Mouse (Mus musculus) retina, postnatal 7 days (tissue): ENCODE results near the gene Emilin3.
"Not testable (repeated sequence)": the region's sequence is repeated elsewhere in the genome, so short reads cannot be mapped to it uniquely, and the experiment has no call there.

Source experiments
- DNase-seq: peaks from one replicate; pipeline ENCODE4 v3.0.0-alpha.2; 2012; ENCODE audit warnings: low read depth, low spot score

Gene Emilin3

DNA sequence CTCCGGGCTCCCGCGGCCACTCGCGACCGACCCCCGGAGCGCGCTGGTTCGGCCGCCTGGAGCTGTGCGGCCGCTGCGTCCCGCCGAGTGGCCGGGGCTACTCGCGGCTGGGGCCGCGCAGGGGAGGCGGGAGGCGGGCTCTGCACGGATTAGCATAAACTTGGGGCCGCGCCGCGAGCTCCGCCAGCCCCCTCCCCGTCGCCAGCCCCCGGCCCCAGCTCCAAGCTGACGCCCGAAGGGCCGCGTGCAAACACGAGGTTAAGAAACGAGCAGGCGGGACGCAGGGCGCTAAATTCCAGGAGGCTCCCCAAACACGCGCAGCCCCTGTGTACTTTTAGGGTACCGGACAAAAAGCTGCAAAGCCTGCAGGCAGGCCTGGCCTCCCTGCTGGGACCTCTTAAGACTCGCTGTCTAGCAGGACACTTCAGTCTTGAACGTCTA, at the start of gene Emilin3:
TSS of gene Emilin3 (minus strand) at position 98 of the 441 bp plus-strand sequence.
- DNase-seq: no peak

DNA sequence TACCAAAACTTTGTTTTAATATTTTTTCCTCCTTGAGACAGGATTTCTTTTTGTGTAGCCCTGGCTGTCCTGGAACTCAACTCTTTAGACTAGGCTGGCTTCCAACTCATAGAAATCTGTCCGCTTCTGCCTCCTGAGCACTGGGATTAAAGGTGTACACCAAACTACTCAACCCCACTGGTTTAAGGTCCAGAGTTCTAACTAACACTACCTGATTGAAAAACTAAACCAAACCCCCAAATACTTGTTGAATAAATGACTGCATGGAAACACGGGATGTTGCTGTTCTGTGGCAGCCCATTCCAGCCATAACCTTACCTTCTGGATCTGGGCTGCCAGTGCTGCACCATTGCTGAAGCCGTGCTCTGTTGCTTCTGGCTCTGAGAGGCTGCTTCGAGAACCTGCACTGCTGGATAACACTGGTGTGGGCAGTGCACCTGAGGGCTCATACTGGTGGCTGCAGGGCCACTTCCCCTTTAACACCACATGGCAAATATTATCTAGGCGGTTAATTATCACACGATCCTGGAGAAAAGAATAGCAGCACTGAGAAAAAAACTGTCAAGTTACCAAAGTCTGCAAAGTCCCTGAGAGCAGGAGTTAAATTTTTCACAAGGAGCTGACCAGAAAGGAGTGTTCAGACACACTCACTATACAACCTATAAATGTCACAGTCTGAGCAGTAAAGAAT, 49.0 kb upstream of the Emilin3 start:
- no peak for DNase-seq

DNA sequence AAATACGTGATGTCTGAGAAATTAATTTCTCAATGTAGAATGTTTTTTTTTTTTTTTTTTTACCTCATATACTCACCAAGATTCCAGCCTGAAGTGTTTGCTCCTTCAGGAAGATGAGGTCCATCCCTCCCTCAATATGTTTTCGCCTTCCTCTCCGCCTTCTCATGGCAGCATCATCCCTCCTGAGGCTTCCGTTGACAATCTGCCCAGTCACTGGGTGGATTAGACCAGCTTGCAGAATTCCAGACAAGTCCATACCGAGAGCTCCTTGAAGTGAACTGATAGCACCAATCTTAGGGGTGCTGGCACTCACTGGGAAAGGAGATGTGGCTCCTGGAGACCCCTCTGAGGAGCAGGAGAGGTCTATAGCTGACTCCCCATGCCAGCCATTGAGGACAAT, 47.8 kb upstream of the Emilin3 start:
- DNase-seq: no peak

DNA sequence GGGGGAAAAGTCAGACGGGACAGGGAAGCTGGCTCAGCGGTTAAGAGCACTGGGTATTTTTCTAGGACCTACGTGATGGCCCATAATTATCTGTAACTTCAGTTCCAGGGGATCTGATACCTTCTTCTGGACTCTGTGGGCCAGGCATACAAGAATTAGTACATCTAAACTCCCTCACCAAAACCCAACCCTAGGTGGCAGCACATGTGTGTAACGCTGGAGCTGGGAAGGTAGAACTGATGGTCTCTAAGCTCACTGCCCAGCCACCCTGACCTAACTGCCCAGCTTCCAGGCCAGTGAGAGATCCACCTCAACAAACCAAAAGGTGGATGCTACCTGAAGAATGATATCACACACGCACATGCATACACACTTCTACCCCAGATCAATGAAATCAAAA, 46.6 kb upstream of the Emilin3 start:
- DNase-seq: no peak

DNA sequence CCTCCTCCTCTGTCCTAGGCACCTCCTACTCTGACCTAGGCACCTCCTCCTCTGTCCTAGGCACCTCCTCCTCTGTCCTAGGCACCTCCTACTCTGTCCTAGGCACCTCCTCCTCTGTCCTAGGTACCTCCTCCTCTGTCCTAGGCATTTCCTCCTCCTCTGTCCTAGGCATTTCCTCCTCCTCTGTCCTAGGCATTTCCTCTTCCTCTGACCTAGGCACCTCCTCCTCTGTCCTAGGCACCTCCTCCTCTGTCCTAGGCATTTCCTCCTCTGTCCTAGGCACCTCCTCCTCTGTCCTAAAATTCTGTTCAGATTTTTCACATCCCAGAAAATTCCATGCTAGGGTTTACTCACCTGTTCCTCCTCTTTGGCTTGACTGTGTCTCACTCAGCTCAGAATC, 45.7 kb upstream of the Emilin3 start:
- DNase-seq: not testable (repeated sequence)

DNA sequence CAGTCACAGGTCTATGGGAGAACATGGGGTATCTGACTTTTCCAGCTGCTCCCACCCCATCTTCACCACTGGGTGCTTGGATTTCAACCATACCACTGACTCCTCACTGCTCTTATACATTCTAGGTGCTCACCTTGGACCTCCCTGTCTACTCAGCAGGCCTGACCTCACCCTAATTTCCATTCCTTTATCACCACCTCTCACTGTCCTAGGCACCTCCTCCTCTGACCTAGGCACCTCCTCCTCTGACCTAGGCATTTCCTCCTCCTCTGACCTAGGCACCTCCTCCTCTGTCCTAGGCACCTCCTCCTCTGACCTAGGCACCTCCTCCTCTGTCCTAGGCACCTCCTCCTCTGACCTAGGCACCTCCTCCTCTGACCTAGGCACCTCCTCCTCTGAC, 45.2 kb upstream of the Emilin3 start:
- not testable (repeated sequence) for DNase-seq

DNA sequence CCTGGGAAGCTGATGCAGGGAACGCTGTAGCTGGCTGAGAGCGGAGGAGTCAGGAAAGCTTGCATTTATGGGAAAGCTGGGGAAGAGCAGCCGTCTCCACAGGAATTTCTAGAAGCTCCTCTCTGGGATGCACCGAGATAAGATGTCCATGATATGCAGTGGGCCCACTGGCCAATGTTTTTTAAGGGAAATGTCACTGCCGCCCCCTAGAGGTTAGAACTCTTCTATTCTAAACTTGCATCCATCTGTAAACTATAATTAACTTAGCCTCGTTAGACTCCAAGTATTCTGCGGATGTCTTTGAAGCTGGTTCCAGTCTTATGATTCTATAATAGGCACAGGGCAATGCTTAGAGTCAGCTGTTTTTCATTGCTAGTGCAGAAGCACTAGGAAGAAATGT, 43.2 kb upstream of the Emilin3 start:
- DNase-seq: no peak

DNA sequence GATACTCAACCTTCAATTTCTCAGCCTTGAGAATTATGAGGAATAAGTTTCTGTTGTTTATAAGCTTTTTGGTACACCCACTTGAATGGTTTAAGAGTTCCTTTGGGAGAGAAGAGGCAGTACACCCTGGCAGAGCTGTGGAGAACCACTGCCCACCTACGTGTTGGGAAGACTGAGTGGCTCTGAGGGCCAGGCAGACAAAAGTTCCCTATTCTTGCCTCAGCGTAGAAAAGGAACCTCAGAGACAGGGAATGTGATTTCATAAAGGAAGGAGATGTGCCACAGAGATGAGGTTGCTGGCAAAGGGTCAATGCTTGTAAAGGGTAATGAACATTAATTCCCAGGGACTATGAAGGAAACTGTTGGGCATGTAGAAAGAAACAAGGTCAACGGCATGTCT, 42.4 kb upstream of the Emilin3 start:
- DNase-seq: no peak

DNA sequence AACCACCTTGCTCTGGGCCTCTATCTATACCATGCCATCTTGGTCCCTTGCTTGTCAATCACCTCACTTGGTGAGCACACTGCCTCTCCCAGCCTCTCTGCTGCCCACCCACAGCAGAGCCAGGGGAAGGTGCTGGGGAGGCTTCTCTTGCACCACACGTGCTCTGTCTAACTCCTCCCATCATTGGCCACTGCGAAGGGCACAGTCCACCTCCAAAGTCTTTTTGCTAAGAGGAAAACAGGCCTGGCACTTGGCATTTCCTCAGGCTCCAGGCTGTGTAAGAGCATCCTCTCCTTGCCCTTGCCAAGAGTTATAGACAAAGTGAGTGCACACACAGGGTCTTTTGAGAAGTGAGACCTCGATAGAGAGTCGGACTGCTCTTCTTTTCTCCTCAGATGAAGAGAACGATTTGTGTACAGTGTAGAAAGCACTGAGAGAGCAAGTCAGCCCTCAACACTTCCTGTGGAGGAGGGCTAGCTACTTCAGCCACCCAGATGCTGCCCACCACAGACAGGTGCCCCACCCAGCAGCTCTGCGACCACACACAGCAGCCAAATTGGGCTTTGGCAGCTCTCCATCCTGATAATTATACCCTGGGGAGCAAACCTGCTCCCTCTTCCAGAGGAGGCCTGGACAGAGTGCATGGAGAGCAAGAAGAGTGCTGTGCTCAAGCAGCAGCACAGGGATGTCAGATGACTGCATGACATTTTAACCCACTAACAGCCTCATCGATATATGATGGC, 41.2 kb upstream of the Emilin3 start:
- no peak for DNase-seq

DNA sequence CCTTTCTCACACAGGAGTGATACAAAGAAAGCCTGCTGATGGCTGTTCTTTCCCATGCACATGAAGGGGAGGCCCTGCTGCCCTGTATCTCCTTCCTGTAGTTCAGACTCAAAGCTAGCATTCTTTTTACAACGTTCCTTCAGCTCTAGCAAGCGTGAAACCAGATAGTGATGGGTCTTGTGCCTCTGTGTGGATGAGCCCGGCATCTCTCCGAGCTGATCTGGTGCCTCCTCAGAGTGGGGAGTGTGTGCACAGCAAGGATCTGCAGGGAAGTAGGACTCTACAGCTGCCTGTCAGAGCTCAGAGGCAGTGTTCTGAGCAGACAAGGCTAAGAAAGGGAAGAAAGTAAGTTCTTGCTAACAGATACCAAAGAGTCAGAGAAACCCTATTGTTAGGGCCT, 39.5 kb upstream of the Emilin3 start:
- DNase-seq: no peak

DNA sequence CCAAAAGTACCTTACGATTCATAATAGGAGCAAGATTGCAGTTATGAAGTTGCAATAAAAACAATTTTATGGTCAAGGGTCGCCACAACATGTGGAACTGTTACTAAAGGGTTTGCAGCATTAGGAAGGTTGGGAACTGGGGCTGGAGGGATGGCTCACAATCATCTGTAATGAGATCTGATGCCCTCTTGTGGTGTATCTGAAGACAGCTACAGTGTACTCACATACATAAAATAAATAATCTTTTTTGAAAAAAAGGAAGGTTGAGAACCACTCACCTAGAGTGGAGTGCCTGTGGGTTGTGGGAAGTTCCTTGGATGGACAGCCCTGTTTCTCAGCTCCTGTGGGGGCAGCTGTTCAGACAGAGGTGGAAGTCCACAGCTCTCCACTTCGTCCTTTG, 30.3 kb upstream of the Emilin3 start:
- DNase-seq: no peak

DNA sequence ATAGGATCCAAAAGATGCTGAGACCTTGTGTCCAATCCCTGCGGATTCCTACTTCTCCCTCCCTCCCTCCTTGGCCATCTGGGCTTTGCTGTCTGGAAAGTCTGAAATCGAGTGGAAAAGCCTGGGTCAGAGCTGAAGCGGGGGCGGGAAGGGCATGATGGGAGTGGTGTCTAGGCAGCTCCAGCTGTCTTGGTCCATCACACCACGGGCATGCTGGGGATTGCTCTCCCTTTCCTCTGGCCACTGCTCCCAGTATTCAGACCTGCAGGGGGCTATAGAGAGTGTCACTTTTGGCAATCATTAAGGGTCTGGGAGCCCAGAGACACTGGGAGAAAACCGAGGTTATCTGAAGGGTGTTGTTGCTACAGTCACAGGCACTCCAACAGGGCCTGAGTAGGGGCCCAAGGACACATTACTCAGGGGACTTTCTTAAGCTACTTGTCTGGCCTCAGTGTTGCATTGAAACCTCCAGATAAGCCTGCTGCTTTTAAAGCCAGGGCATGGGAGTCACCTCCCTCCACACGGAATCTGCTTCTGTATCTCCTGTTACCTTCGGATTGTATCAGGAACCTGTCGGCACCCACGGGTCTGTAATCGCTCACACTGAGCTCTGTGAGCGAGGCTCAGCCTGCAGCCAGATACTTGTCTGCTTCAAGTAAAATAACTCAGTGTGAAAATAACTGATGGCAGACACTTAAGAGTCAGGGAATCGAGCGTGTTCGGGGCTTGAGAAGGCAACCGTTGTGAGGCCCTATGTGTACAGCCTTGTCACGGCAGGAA, 29.0 kb upstream of the Emilin3 start:
- no peak for DNase-seq

DNA sequence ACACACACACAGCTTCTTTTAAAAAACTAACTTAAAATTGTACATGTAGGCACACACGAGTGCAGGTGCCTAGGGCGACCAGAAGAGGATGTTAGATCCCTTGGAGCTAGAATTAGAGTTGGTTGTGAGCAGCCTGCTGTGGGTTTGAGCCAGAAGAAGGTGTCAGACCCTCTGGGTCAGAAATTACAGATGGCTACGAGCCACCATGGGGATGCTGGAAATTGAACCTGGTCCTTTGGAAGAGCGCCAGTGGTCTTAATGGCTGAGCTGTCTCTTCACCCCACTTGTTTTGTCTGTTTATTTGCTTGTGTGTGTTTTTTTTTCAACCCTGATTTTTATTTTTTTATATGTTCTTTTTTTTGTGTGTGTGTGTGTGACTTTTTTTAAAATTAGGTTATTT, 22.3 kb upstream of the Emilin3 start:
- no peak for DNase-seq

DNA sequence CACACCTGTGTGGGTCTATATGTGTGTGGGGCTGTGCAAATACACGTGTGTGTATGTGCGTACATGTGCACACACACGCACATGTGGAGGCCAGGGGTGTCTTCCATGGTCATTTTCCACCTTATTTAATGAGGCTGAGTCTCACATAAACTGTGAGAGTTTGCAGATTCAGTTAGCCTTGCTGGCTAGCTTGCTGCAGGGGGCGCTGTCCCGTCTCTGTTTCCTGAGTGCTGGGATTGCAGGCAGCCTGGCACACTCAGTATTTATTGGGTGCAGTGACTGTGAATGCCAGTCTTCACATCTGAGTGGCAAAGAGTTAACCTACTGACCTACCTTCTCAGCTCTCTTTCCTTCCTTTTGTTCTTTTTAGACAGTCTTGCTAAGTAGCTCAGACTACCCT, 21.8 kb upstream of the Emilin3 start:
- DNase-seq: no peak

DNA sequence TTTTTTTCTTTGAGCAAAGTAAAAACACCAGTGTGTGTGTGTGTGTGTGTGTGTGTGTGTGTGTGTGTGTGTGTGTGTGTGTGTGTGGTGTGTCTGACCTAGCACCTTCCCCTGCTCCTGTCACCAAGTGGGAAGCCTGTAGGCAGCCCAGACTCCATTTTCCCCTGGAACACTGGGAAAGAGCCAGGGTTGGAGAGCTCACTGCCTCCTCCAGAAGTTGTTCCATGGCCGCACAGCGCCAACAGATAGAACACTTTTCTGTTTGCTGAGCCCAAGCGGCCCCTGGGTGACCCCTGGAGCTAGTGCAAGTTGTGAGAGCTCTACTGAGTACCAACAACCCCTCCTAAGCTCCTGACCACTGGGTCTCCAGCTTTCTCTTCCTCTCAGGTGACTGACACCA, 20.9 kb upstream of the Emilin3 start:
- DNase-seq: no peak

DNA sequence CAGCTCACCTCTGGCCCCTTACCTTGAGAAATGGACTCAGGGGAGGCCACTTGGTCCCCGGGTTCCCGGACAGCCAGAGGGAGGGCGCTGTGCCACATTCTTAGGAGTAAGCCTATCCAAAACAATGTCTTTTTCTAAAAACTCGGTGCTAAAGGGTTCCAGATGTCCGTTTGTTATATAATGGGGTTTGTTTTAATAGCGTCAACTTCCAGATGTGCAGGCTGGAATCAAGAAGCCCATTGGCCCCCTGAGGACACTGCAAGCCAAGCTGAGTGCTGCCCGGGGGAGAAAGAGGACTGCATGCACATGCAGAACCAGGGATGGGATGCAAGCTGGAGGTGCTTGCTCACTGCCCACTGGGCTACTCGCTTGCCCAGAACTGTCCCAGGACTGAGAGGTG, 20.2 kb upstream of the Emilin3 start:
- no peak for DNase-seq

DNA sequence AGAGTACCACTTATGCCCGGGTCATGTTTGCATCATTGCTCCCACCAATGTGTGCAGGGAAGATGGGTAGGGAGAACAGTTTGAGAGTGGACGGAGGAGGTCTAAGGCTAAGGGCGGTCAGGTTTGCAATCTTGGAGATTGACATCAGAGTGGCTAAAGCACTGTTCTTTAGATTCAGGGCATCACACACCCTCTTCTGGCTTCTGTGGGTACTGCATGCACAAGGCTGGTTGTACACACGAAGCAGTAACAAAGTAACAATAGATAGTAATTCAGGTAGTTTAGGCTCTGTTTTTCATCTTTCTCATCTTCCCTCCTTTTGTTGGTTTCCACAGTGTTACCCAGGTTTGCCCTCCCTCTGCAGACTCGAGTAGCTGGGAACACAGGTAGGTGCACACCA, 19.2 kb upstream of the Emilin3 start:
- DNase-seq: no peak

DNA sequence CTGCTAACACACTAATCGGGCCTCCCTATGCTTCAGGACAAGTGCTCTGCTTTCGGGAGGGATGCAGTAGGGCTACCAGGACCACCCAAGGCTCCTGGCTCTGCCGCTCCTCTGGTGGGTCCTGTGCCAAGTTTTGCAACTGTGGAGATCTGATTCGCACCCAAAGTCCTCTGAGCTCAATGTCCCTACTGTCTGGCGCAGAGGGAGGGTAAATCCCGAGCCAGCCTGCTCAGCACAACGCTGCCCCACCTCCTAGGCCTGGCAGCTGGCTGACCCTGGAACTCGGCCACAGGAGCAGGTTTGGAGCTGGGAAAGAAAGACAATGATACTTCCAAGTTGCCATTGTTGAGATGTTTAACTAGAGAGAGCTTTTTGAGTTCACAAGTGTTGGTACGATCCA, 13.1 kb upstream of the Emilin3 start:
- no peak for DNase-seq

DNA sequence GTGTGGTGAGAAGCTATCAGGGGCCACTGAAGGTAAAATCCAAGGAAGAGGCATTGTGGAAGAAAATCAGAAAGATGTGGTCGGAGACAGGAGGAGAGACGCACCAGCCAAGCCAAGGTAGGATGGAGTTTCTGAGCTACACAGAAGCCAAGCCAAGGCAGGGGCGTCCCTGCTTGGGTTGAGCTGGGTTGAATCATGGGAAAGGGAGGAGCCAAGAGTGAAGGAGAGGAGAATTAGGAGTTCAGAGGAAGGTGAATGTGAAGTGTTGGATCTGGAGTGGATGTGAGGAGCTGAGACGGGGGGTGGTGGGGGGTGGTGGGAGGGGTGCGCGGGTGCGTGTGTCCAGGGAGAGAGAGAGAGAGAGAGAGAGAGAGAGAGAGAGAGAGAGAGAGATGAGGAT, 9.2 kb upstream of the Emilin3 start:
- DNase-seq: no peak

DNA sequence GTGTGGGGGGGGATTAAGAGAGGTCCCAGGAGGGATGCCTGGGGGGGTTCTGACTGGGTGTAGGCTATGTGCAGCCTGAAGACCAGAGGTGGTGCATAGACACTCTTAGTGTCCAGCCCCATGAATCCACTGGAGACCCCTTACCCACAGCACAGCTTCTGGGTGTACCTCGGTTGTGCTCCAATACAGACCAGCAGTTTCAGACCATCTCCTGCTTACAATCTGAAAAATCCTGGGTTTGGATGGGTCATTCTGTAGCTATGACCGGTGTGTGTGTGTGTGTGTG, 6.7 kb upstream of the Emilin3 start:
- no peak for DNase-seq

DNA sequence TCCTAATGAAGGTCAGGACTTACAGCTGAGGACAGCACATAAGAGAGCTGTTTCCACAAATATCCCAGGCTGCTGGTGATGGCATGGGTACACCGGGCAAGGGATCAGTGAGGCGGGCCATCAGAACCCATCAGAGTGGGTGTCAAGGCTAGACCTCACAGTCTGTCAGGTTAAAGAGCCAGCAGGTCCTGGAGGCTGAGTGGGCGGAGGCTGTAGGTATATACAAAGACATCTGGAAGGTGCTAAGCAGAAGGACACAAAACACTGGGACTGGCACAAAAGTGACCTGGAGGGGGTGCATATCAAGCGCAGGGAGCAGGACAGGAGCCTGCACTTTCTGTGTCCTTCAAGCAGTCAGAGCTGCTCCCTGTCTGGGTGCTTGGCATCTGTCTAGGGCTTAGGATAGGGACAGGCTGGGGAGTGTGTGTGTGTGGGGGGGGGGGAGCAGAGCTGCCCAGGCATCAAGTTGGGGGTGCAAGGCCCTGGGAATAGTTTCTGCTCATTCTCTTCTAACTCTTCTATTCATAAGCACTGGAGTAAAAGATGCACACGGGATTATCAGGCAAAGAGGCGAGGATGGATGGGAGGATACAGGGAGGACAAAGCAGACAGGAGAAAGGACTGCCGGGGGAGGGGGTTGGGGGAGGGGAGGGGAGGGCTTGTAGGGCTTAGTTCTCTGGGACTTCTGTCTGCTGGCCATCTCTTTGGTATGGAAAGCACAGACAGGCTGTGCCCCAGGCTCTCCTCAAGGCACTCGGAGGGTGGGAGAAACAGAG, 6.2 kb upstream of the Emilin3 start:
- no peak for DNase-seq

DNA sequence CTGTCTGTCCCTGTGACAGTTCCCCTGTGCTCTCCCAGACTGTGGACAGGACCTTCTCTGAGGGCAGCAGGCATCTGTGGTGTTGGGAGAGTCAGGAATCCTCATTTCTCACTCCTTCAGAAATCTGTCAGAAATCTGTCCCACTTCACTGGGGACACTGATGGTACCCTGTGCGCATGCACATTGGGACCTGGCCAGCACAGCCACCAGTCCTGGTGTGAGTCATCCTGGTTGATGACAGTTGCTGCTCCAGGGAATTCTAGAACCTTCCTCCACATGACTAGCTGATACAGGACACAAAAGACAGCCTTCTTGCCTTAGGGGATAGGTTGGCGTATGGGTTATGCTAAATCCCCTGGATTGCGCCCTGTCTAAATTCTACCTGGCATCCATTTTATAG, 5.2 kb upstream of the Emilin3 start:
- no peak for DNase-seq
